Mouse (Mus musculus) liver, adult 2 months (tissue): ENCODE measurements around the gene Sgsm3.

Experiments used
- CTCF ChIP-seq: fragments of 200-500 bp; IDR thresholded peaks from 2 replicates; pipeline ENCODE4 v1.5.1; 2011; ENCODE audit warnings: low read depth, low read length, control low read depth
- POLR2A ChIP-seq: fragments of 200-500 bp; IDR thresholded peaks from 2 replicates; pipeline ENCODE4 v1.6.1; 2011; ENCODE audit warnings: low read length, control low read depth; ENCODE audit not compliant: insufficient read depth; ENCODE audit errors: extremely low read depth

DNA sequence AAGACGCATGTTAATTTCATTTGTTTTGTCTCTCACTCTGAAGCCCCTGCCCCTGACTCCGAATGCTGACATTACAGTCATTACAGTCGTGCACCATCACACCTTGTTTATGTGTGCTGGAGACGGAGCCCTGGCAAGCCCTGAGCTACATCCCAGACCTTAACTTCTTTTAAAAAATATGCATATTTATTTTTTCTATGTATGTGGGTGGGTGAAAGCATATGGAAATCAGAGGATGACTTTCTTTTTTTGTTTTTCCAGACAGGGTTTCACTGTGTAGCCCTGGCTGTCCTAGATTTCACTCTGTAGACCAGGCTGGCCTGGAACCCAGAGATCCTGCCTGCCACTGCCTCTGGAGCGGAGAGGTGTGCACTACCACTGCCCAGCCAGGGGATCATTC lies 17.4 kb downstream of the Sgsm3 start:
- TF ChIP-seq POLR2A (no peak), CTCF (no peak)
